Mouse (Mus musculus) kidney, postnatal 10 days (tissue): ENCODE measurements around the gene Limk2.

ENCODE experiments used
- DNase-seq: peaks from one replicate; pipeline ENCODE4 v3.0.0; 2021; ENCODE audit warnings: mixed read lengths

The Limk2 gene

DNA sequence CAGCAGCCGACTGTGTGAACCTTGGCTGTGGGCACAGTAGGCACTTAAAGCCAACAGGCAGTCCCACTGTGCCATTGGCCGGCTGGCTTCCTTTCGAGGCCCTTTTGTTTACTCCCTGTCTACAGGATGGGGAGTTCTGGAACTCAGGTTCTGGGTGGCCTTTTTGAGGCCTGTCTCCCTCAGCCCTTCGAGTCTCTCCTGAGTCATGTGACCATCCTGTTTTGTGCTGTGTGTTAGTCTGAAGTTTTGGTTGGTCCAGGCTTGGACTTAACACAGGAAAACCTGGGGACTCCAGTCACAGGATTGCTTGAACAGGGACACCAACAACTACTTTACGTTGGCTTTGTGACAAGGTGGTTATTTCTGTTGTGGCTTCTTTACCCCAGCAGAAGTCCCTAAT lies 112.9 kb downstream of the Limk2 start:
- DNase-seq, result no peak

DNA sequence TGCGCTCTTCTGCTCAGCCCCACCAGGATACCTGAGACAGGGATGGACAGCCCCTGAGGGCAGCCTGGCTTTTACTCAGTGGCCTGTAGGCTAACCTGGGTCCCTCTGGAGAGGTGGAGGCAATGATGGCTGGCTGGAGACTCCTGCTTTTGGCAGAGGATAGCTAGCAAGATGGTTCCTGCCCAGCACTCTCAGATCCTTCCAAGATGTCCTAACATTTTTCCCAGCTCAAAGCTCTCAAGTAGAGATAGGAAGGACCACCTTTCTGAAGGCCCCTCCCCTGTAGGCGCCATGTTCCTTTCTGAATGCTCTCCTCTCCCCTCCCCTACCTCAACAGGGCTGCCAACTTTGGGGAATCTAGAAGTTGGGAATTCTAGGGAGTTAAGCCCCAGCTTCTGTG lies 114.3 kb downstream of the Limk2 start:
- DNase-seq, result no peak
